Mouse (Mus musculus) lung, postnatal 0 days (tissue): ENCODE results near the gene Kdelr1.

Experiments
- CTCF ChIP-seq: IDR thresholded peaks from 2 replicates; pipeline ENCODE4 v1.5.1; 2016; ENCODE audit warnings: antibody characterized with exemption, mild to moderate bottlenecking
- EP300 ChIP-seq: IDR thresholded peaks from 2 replicates; pipeline ENCODE4 v1.6.1; 2016; ENCODE audit warnings: antibody characterized with exemption, mild to moderate bottlenecking, control low read depth

DNA sequence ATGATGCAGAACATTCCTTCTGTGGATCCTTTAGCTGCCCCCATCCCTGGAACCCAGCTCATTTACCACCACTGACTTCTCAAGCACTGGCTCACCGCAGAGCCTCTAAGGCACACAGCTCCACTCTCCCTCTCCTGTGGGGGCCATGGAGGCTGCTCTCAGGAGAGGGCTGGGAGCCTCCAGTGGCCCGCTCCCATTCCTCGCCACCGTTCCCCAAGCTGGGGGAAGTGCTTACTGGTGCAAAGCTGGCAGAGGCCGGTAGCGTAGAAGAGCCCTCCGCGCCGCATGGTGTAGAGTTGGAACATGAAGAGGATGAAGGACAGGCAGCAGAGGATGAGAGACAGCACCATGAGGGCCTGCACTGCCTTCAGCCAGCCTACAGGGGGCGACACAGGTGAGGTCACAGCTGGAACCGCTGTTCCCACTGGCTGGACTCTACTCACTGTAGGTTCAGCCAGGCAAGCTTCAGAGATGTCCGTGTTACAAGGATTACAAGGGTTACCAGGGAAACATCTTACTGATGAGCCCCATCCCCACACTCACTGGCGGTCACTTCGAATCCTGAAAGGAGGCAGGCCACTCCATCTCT is 46.6 kb downstream of the Kdelr1 start:
- peak; percentile 67 for TF ChIP-seq CTCF
- no peak for TF ChIP-seq EP300
